Mouse (Mus musculus) ZHBTc4 (cell line): ENCODE data around the gene Erp27.
A peak's percentile ranks its signal among the peaks of the same experiment; 100 is the strongest.

Source experiments
- DNase-seq: peaks from one replicate; pipeline ENCODE4 v3.0.0-alpha.2; 2011; ENCODE audit warnings: low read depth, low spot score

The Erp27 gene

GRCm38 (mm10) chr6:136939326-136940187 is 17.6 kb upstream of the Erp27 start:
- DNase-seq = no peak

- peak; percentile 50 for DNase-seq
Measured at GRCm38 (mm10) chr6:136938331-136939126, 16.5 kb upstream of the Erp27 start.

- no peak for DNase-seq
Measured at GRCm38 (mm10) chr6:136937117-136937516, 15.1 kb upstream of the Erp27 start.

GRCm38 (mm10) chr6:136936361-136936760 is 14.4 kb upstream of the Erp27 start:
- no peak for DNase-seq

GRCm38 (mm10) chr6:136935233-136935632 is 13.3 kb upstream of the Erp27 start:
- DNase-seq = no peak

- no peak for DNase-seq
Measured at GRCm38 (mm10) chr6:136934068-136934467, 12.1 kb upstream of the Erp27 start.

- no peak for DNase-seq
Measured at GRCm38 (mm10) chr6:136931246-136931645, 9.3 kb upstream of the Erp27 start.

- DNase-seq = peak; percentile 63
Measured at GRCm38 (mm10) chr6:136930677-136931076, 8.7 kb upstream of the Erp27 start.

GRCm38 (mm10) chr6:136927626-136928025 is 5.6 kb upstream of the Erp27 start:
- DNase-seq = no peak

GRCm38 (mm10) chr6:136925049-136925448 is 3.1 kb upstream of the Erp27 start:
- no peak for DNase-seq

GRCm38 (mm10) chr6:136923532-136923931 is 1.6 kb upstream of the Erp27 start, which contains the start of gene Pde6h:
Gene Pde6h (plus strand): TSS chr6:136923832.
- DNase-seq = no peak

GRCm38 (mm10) chr6:136922871-136923270 is 891 bp upstream of the Erp27 start:
- DNase-seq = no peak

- DNase-seq = no peak
Measured at GRCm38 (mm10) chr6:136921601-136922000, 379 bp downstream of the Erp27 start.

- peak; percentile 58 for DNase-seq
Measured at GRCm38 (mm10) chr6:136920320-136921257, 1.4 kb downstream of the Erp27 start.

GRCm38 (mm10) chr6:136917885-136918284 is 4.1 kb downstream of the Erp27 start:
- DNase-seq = no peak

GRCm38 (mm10) chr6:136915721-136916395 is 6.1 kb downstream of the Erp27 start:
- no peak for DNase-seq

GRCm38 (mm10) chr6:136914234-136914633 is 7.7 kb downstream of the Erp27 start:
- no peak for DNase-seq

GRCm38 (mm10) chr6:136913384-136914126 is 8.4 kb downstream of the Erp27 start:
- no peak for DNase-seq

GRCm38 (mm10) chr6:136912751-136913265 is 9.2 kb downstream of the Erp27 start:
- DNase-seq = no peak
